Mouse (Mus musculus) neural tube, embryonic 12.5 days (tissue): ENCODE results near the gene Map3k19. TPM values are rescaled to one million over a fixed set of nuclear protein-coding genes. Genes with fewer than 3 reads are reported as not detected.

Source experiments
- ATAC-seq: fragments of 200-750 bp; cut with Nextera tagmentation; 2 replicates; pipeline ENCODE4 v1.8.0; 2017; ENCODE audit warnings: low read depth, mild to moderate bottlenecking, moderate TSS enrichment, moderate library complexity; ENCODE audit not compliant: low FRiP score
- H3K27ac ChIP-seq: fragments of 300-500 bp; sonication (generic); 2 replicates; pipeline ENCODE4 v1.5.1; 2016
- H3K27me3 ChIP-seq: fragments of 300-500 bp; sonication (generic); replicated peaks from 2 replicates; pipeline ENCODE4 v1.6.1; 2016; ENCODE audit warnings: mild to moderate bottlenecking
- H3K36me3 ChIP-seq: fragments of 300-500 bp; sonication (generic); 2 replicates; pipeline ENCODE4 v1.6.1; 2016; ENCODE audit warnings: mild to moderate bottlenecking
- H3K4me1 ChIP-seq: fragments of 300-500 bp; sonication (generic); 2 replicates; pipeline ENCODE4 v1.6.1; 2016
- H3K4me2 ChIP-seq: fragments of 300-500 bp; sonication (generic); replicated peaks from 2 replicates; pipeline ENCODE4 v1.6.1; 2016; ENCODE audit warnings: mild to moderate bottlenecking
- H3K4me3 ChIP-seq: fragments of 300-500 bp; sonication (generic); 2 replicates; pipeline ENCODE4 v1.5.1; 2016
- H3K9ac ChIP-seq: fragments of 300-500 bp; sonication (generic); 2 replicates; pipeline ENCODE4 v1.6.1; 2016; ENCODE audit warnings: mild to moderate bottlenecking
- H3K9me3 ChIP-seq: fragments of 300-500 bp; sonication (generic); 2 replicates; pipeline ENCODE4 v1.6.1; 2016; ENCODE audit warnings: mild to moderate bottlenecking
- WGBS: fragments of 180-500 bp; shearing (Covaris S2); methylation state at CpG from one replicate; pipeline ENCODE4 v1.1.7; 2016; 5-methylcytosine and 5-hydroxymethylcytosine counted together
- polyA plus RNA-seq: library from polyadenylated mRNA; unstranded; fragments of >200 nt; fragmentation: Nextera tagmentation; extraction: Ambion mirVana; gene quantifications from 2 replicates; pipeline ENCODE4 v1.2.1, GENCODE M21; 2016

Map3k19 gene
- polyA plus RNA-seq, 1 experiment from 2014 or later: not detected

DNA sequence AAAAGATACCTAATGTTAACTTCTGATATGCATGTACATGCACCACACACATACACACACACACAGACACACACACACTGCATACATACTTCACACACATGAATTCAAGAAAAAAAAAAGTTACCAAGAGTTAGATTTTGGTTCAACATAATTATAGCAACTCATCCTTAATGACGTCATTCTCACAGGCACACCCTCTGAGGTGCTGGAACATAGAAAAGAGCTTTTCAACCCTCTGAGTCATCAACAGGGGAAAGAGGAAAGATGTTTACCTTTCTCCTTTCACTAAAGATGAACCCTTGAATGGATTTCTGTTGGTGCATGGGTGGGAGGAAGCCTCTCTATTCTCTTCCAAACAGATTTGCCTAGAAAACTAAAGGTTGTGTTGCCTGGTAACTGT lies 16.2 kb downstream of the Map3k19 start:
- Histone ChIP-seq H3K4me1 (no peaks in the 10 kb centered on the region), H3K27me3 (no peaks in the 10 kb centered on the region), H3K4me3 (no peak overlapping the region), H3K4me2 (no peak overlapping the region), H3K9ac (no peak overlapping the region), H3K9me3 (no peaks in the 10 kb centered on the region), H3K36me3 (no peaks in the 10 kb centered on the region), H3K27ac (no peak overlapping the region)
- 84% methylated on average over 1 of the region's 1 CpGs for WGBS
- ATAC-seq: no peak

DNA sequence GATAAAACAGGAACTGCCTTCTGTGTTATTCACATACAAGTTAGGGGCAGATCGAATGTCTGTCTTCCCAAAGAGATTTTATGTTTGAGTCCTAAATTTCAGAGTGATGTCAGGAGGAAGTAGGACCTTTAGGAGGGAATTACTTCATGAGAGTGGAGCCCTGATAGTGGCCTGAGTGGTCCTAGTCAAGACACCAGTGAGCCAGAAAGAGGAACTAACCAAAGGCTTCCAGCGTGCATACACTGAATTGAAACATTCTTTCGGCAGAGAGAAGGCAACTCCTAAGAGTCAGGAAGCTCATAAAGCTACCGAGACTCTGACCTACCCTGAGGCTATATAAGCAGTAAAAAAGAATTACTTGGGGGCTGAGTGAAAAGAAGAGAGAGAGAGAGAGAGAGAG lies 18.2 kb downstream of the Map3k19 start:
- Histone ChIP-seq H3K36me3 (no peaks in the 10 kb centered on the region), H3K9ac (no peak overlapping the region), H3K27me3 (no peaks in the 10 kb centered on the region), H3K4me2 (no peak overlapping the region), H3K9me3 (no peaks in the 10 kb centered on the region), H3K4me3 (no peak overlapping the region), H3K4me1 (no peaks in the 10 kb centered on the region), H3K27ac (no peak overlapping the region)
- no peak for ATAC-seq
- WGBS: 35% methylated on average over 4 of the region's 4 CpGs

DNA sequence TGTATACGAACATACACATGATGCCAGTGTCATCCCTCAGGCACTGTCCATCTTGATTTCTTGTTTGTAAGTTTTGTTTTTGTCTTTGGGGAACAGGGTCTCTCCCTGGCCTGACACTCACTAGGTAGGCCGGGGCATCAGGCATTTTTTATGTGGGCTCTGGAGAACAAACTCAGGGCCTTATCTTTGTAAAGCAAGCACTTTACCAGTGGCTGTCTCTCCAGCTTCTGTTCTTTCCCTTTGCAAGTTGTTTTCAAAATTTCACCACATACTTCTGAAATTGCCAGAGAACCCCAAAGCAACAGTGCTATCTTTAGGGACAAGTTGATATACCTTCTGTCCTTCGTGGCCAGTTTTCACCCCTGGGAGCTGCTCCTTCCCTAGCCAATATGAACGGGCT lies 20.6 kb downstream of the Map3k19 start:
- 79% methylated on average over 4 of the region's 4 CpGs for WGBS
- Histone ChIP-seq H3K27ac (no peak overlapping the region), H3K36me3 (no peaks in the 10 kb centered on the region), H3K27me3 (no peaks in the 10 kb centered on the region), H3K9me3 (no peaks in the 10 kb centered on the region), H3K9ac (no peak overlapping the region), H3K4me3 (no peak overlapping the region), H3K4me1 (no peaks in the 10 kb centered on the region), H3K4me2 (no peak overlapping the region)
- ATAC-seq: no peak

DNA sequence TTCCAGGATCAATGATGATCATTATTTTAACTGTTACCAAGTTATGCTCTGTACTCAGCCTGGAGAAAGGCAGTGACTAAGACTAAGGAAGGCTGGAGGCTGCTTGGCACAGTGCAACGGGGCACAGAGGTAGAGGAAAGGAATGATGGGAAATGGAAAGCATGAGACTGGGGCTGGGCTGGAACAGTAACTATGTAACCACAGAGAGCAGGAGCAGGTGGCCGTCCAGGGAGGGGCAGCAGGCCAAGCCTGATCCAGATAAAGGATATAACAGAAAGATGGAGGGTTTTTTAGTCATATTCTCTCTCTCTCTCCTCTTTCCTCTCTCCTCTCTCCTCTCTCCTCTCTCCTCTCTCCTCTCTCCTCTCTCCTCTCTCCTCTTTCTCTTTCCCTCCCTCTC lies 21.1 kb downstream of the Map3k19 start:
- WGBS: 65% methylated on average over 2 of the region's 2 CpGs
- Histone ChIP-seq H3K4me2 (no peak overlapping the region), H3K9ac (no peak overlapping the region), H3K4me3 (no peak overlapping the region), H3K36me3 (no peaks in the 10 kb centered on the region), H3K27ac (no peak overlapping the region), H3K4me1 (no peaks in the 10 kb centered on the region), H3K27me3 (no peaks in the 10 kb centered on the region), H3K9me3 (no peaks in the 10 kb centered on the region)
- ATAC-seq: no peak

DNA sequence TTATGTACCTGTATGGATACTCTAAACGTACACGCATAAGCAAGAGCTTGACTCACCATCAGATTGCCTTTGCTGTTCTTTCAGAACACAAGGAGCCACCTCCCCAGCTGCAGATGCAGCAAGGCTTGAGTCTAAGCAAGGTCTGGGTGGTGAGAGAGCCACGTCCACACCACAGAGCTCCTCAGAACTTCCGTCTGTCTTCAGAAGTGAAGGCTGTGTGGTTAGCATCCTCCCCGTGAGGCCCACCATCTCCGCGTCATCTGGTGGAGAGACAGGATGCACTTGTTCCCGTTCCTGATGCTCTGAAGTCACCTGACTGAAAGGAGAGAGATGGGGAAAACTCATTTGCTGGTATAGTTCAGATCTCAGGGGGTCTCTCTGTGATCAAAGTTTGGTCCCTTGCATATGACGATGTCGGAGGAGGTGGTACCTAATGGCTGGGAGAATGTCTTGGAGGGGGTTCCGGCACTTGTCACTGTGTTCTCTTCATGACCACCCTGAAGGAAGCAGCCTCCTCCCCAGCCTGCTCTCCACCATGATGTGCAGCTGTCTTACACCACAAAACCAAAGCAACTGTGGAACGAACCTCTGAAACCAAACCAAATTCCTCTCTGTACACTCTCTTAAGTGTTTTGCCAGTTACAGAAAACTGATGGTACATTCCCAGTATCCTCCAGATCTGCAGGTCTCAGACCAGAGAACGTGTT lies 24.5 kb downstream of the Map3k19 start:
- H3K9me3 ChIP-seq: no peaks in the 10 kb centered on the region
- WGBS: 93% methylated on average over 13 of the region's 13 CpGs
- H3K27ac ChIP-seq: no peak overlapping the region
- H3K4me1 ChIP-seq: no peaks in the 10 kb centered on the region
- H3K4me2 ChIP-seq: no peak overlapping the region
- no peak overlapping the region for H3K4me3 ChIP-seq
- H3K36me3 ChIP-seq: no peaks in the 10 kb centered on the region
- ATAC-seq: no peak
- H3K27me3 ChIP-seq: no peaks in the 10 kb centered on the region
- H3K9ac ChIP-seq: no peak overlapping the region

DNA sequence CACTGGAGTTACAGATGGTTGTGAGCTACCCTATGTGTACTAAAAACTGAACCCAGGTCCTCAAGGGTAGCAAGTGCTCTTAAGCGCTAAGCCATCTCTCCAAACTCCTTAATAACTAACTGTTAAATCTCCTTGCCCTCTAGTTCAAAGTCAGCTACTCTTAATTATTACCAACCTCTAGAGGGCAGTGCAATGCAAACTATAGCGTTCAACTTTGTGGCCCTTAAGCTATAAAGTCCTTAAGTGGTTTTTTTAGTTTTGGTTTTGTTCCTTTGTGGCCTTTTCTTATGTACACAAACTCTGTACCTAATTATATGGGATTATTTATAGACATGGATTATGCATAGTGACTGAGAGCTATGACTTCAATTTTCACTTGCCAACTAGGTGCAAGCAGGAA lies 27.5 kb downstream of the Map3k19 start:
- no peaks in the 10 kb centered on the region for H3K9me3 ChIP-seq
- no peak for ATAC-seq
- H3K4me3 ChIP-seq: no peak overlapping the region
- no peak overlapping the region for H3K27ac ChIP-seq
- H3K4me2 ChIP-seq: no peak overlapping the region
- WGBS: 25% methylated on average over 2 of the region's 2 CpGs
- no peak overlapping the region for H3K9ac ChIP-seq
- H3K36me3 ChIP-seq: no peaks in the 10 kb centered on the region
- H3K27me3 ChIP-seq: no peaks in the 10 kb centered on the region
- no peaks in the 10 kb centered on the region for H3K4me1 ChIP-seq

DNA sequence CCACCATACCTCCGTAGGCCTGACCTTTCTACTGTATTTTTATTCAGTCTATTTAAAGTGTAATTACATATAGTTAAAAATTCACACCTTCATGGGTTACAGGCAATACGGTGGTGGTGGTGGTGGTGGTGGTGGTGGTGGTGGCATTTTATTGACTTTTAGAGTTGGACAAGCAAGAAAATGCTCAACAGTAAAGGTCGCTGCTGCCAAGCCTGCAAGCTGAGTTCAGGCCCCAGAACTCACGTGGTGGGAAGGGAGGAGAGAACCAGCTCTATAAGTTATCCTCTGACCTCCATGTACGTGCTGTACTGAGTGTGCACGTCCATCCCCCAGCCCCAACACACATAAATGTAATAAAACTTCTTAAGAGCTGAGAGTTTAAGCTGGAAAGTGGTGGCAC lies 38.5 kb downstream of the Map3k19 start:
- Histone ChIP-seq H3K4me2 (no peak overlapping the region), H3K9ac (no peak overlapping the region), H3K27ac (no peak overlapping the region), H3K4me1 (no peaks in the 10 kb centered on the region), H3K9me3 (no peaks in the 10 kb centered on the region), H3K36me3 (no peaks in the 10 kb centered on the region), H3K4me3 (no peak overlapping the region), H3K27me3 (no peaks in the 10 kb centered on the region)
- WGBS: 84% methylated on average over 6 of the region's 6 CpGs
- no peak for ATAC-seq

DNA sequence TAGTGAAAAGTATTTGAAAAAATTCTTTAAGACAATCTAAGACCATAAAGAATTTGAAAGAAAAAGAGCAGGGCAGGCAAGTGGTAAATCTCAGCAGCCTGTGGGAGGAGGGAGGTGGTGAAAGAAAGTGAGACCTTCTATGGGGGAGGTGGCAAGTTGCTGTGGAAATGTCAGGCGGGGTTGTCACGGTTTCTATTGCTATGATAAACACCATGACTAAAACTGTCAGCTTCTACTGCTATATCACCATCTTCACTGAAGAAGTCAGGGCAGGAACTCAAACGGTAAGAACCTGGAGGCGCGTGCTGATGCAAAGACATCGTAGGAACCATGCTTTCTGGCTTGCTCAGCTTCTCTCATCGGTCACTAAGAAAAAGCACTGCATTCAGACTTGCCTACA lies 41.9 kb downstream of the Map3k19 start:
- ATAC-seq: no peak
- H3K9me3 ChIP-seq: no peaks in the 10 kb centered on the region
- no peak overlapping the region for H3K4me3 ChIP-seq
- 71% methylated on average over 7 of the region's 7 CpGs for WGBS
- no peak overlapping the region for H3K9ac ChIP-seq
- no peak overlapping the region for H3K4me2 ChIP-seq
- no peaks in the 10 kb centered on the region for H3K4me1 ChIP-seq
- no peaks in the 10 kb centered on the region for H3K36me3 ChIP-seq
- no peaks in the 10 kb centered on the region for H3K27me3 ChIP-seq
- H3K27ac ChIP-seq: no peak overlapping the region

DNA sequence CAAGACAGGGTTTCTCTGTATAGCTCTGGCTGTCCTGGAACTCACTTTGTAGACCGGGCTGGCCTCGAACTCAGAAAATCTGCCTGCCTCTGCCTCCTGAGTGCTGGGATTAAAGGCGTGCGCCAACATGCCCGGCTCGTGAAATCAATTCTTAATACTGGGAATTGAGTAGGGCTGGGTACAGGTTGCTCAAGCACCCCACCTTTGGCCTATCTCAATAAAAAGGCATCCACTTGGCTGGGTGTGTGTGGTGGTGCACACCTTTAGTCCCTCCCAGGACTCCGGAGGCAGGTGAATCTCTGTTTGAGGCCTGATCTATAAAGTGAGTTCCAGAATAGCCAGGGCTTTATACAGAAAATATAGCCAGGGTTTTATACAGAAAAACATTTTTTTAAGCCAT lies 46.2 kb downstream of the Map3k19 start:
- H3K36me3 ChIP-seq: peaks cover 18% of the 10 kb centered on the region

DNA sequence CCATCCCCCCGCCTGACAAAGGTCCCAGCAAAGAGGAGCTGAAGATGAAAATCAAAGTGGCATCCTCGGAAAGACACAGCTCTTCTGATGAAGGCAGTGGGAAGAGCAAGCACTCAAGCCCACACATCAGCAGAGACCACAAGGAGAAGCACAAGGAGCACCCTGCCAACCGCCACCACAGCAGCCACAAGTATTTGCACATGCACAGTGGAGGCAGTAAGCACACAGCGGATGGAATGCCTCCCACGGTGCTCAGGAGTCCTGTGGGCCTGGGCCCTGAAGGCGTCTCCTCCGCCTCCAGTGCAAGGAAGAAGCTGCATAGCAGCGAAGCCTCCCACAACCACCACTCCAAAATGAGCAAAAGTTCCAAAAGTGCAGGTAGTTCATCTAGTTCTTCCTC lies 51.9 kb downstream of the Map3k19 start:
- ATAC-seq: no peak
- peaks cover 50% of the 10 kb centered on the region for H3K36me3 ChIP-seq

More for the DNA sequence above, 46.2 kb downstream of the Map3k19 start:
- H3K9me3 ChIP-seq: no peaks in the 10 kb centered on the region
- H3K4me1 ChIP-seq: no peaks in the 10 kb centered on the region
- ATAC-seq: no peak
- WGBS: 96% methylated on average over 7 of the region's 7 CpGs
- no peak overlapping the region for H3K9ac ChIP-seq
- no peak overlapping the region for H3K27ac ChIP-seq
- H3K4me2 ChIP-seq: no peak overlapping the region
- no peaks in the 10 kb centered on the region for H3K27me3 ChIP-seq
- H3K4me3 ChIP-seq: no peak overlapping the region

DNA sequence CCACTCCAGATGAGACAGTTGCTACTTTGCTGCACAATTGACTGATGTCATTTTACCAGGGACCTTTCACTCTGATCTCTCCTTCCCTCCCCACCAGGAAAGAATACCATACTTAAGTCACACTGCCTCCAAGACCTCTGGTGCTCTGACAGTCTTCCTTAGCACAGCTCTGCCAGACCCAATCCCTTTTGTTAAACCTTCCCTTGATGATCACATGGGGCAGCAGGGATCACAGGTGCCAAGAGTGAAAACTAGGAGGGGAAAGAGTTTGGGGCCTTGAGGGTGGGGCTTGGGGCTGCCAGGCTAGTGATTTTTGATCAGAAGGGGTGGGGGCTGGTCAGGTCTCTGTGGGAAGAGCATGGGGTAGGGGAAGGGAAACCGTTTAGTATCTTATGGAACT lies 58.1 kb downstream of the Map3k19 start:
- H3K4me2 ChIP-seq: no peak overlapping the region
- ATAC-seq: no peak
- no peak overlapping the region for H3K4me3 ChIP-seq
- peaks cover 30% of the 10 kb centered on the region for H3K36me3 ChIP-seq
- 86% methylated on average over 1 of the region's 1 CpGs for WGBS
- no peaks in the 10 kb centered on the region for H3K9me3 ChIP-seq
- H3K27me3 ChIP-seq: no peaks in the 10 kb centered on the region
- no peak overlapping the region for H3K9ac ChIP-seq
- H3K4me1 ChIP-seq: no peaks in the 10 kb centered on the region
- H3K27ac ChIP-seq: no peak overlapping the region

More for the DNA sequence above, 51.9 kb downstream of the Map3k19 start:
- no peak overlapping the region for H3K9ac ChIP-seq
- WGBS: 92% methylated on average over 8 of the region's 8 CpGs
- no peaks in the 10 kb centered on the region for H3K9me3 ChIP-seq
- no peak overlapping the region for H3K4me3 ChIP-seq
- no peak overlapping the region for H3K27ac ChIP-seq
- H3K4me2 ChIP-seq: no peak overlapping the region
- no peaks in the 10 kb centered on the region for H3K27me3 ChIP-seq
- no peaks in the 10 kb centered on the region for H3K4me1 ChIP-seq

DNA sequence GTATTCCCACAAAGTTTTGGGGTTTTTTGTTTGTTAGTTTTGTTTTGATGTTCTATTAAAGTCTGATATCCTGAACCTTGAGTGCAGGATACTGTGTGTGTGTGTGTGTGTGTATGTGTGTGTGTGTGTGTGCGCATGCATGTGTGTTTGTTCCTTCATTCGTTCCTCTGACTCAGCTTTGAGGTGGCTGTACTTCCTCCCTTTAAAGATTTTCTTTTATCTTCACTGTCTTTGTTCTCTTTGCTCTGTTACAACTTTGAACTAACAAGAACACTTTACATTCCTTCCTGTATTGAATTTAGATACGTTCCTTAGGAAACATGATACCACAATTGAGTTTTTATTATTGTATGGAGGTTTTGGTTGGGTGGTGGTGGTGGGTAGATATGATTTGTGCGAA lies 58.5 kb downstream of the Map3k19 start:
- Histone ChIP-seq H3K9me3 (no peaks in the 10 kb centered on the region), H3K27me3 (no peaks in the 10 kb centered on the region), H3K9ac (no peak overlapping the region), H3K4me3 (no peak overlapping the region), H3K27ac (no peak overlapping the region), H3K36me3 (peaks cover 27% of the 10 kb centered on the region), H3K4me1 (no peaks in the 10 kb centered on the region), H3K4me2 (no peak overlapping the region)
- no peak for ATAC-seq
- 81% methylated on average over 4 of the region's 4 CpGs for WGBS

DNA sequence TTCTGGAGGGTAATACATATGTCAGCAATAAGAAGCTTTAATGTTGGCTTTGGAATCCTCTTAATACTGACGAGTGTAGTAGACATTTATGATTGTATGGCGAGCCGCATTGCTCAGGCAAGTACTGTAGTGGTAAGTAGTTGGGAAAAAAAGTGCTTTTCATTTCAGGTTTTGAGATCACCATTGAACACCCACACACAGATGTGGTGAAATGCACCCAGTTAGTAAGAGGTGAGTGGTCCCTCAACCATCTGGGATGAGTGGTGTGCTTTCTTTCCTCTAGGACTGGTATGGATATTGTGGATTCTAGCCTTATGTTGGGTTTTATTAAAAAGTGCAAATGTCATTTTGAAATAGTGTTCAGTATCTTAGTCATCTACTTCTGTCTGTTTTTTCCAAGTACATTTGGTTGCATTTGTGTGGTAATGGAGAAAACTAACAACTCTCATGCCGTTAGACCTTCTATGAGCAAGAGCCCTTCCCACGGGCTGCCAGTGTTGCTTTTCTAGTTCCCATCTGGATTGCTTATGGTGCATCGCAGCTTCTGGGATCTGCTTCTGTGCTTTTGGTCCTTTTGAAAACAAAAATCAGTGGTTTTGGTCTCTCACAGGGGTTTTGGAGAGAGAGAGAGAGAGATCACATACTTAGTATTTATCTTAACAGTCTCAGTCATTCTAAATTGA lies 59.6 kb downstream of the Map3k19 start:
- peaks cover 24% of the 10 kb centered on the region for H3K36me3 ChIP-seq
- H3K27ac ChIP-seq: no peak overlapping the region
- no peak overlapping the region for H3K9ac ChIP-seq
- H3K4me2 ChIP-seq: no peak overlapping the region
- H3K27me3 ChIP-seq: no peaks in the 10 kb centered on the region
- no peak for ATAC-seq
- H3K9me3 ChIP-seq: no peaks in the 10 kb centered on the region
- 90% methylated on average over 6 of the region's 6 CpGs for WGBS
- no peak overlapping the region for H3K4me3 ChIP-seq
- no peaks in the 10 kb centered on the region for H3K4me1 ChIP-seq
